Mouse (Mus musculus) embryonic facial prominence, embryonic 14.5 days (tissue): ENCODE results near the gene Tox3. TPM values are rescaled to one million over a fixed set of nuclear protein-coding genes. Genes with fewer than 3 reads are reported as not detected.

Experiments used
- ATAC-seq: fragments of 200-750 bp; cut with Nextera tagmentation; 2 replicates; pipeline ENCODE4 v1.8.0; 2017; ENCODE audit warnings: low read depth, moderate number of reproducible peaks, moderate TSS enrichment
- DNase-seq: peaks from one replicate; pipeline ENCODE4 v3.0.0-alpha.2; 2015; ENCODE audit warnings: low spot score
- H3K27ac ChIP-seq: fragments of 300-500 bp; sonication (generic); replicated peaks from 2 replicates; pipeline ENCODE4 v1.5.1; 2014; ENCODE audit warnings: low read depth, mild to moderate bottlenecking, low read length, moderate library complexity
- H3K27me3 ChIP-seq: fragments of 300-500 bp; sonication (generic); replicated peaks from 2 replicates; pipeline ENCODE4 v1.6.1; 2014; ENCODE audit warnings: low read length; ENCODE audit not compliant: control insufficient read depth, insufficient read depth
- H3K36me3 ChIP-seq: fragments of 300-500 bp; sonication (generic); 2 replicates; pipeline ENCODE4 v1.6.1; 2014; ENCODE audit warnings: low read length, mixed read lengths; ENCODE audit not compliant: control insufficient read depth, insufficient read depth
- H3K4me1 ChIP-seq: fragments of 300-500 bp; sonication (generic); 2 replicates; pipeline ENCODE4 v1.6.1; 2014; ENCODE audit warnings: antibody characterized with exemption, low read length; ENCODE audit not compliant: control insufficient read depth, insufficient read depth
- H3K4me2 ChIP-seq: fragments of 300-500 bp; sonication (generic); 2 replicates; pipeline ENCODE4 v1.6.1; 2014; ENCODE audit warnings: low read depth, mild to moderate bottlenecking, low read length, moderate library complexity, mixed read lengths
- H3K4me3 ChIP-seq: fragments of 300-500 bp; sonication (generic); 2 replicates; pipeline ENCODE4 v1.5.1; 2014; ENCODE audit warnings: low read depth, mild to moderate bottlenecking, low read length
- H3K9ac ChIP-seq: fragments of 300-500 bp; sonication (generic); 2 replicates; pipeline ENCODE4 v1.6.1; 2014; ENCODE audit warnings: low read depth, mild to moderate bottlenecking, low read length, moderate library complexity, mixed read lengths
- H3K9me3 ChIP-seq: fragments of 300-500 bp; sonication (generic); 2 replicates; pipeline ENCODE4 v1.6.1; 2016; ENCODE audit warnings: low read length; ENCODE audit not compliant: control insufficient read depth
- WGBS: fragments of 180-500 bp; shearing (Covaris S2); extraction: QIAGEN DNeasy Blood & Tissue Kit; methylation state at CpG from one replicate; pipeline ENCODE4 v1.1.7; 2014; 5-methylcytosine and 5-hydroxymethylcytosine counted together
- polyA plus RNA-seq: library from polyadenylated mRNA; unstranded; fragments of >200 nt; fragmentation: Nextera tagmentation; extraction: Ambion mirVana; gene quantifications from 2 replicates; pipeline ENCODE4 v1.2.1, GENCODE M21; 2014

Gene Tox3
- polyA plus RNA-seq, 1 experiment from 2014 or later = 4.9 TPM

- no peaks in the 10 kb centered on the region for H3K36me3 ChIP-seq
- 0 out of 2 replicates have a peak, but pooled peaks cover 6% of the 10 kb centered on the region for H3K4me1 ChIP-seq
- H3K4me3 ChIP-seq = no peak overlapping the region
- H3K27ac ChIP-seq = no peak overlapping the region
- ATAC-seq (no peak), DNase-seq (no peak)
- H3K9ac ChIP-seq = no peak overlapping the region
- H3K9me3 ChIP-seq = no peaks in the 10 kb centered on the region
- no peaks in the 10 kb centered on the region for H3K27me3 ChIP-seq
- no peak overlapping the region for H3K4me2 ChIP-seq
- 75% methylated on average over 3 of the region's 3 CpGs for WGBS
Observed at GRCm38 (mm10) chr8:90266986-90267385, 81.2 kb downstream of the Tox3 start.

DNA sequence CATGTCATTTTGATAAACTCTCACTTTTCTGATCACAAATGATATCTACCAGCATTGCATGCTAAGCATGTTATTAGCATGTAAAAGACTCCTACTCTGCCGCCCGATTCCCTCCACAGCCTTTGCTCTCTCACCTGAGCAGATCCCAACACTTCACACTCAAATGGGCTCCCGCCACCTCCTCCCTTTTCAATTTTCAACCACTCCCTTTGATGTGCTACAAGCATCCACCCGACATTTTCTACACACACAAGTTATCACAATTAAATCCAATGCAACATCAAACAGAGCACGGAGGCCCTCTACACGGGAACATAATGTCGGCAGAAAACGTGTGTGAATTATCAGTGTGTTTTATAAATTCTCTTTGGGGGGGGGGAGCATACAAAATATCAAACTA lies 81.9 kb downstream of the Tox3 start:
- Histone ChIP-seq H3K9me3 (no peaks in the 10 kb centered on the region), H3K4me3 (no peak overlapping the region), H3K36me3 (no peaks in the 10 kb centered on the region), H3K27me3 (no peaks in the 10 kb centered on the region), H3K27ac (no peak overlapping the region), H3K9ac (no peak overlapping the region), H3K4me2 (no peak overlapping the region), H3K4me1 (0 out of 2 replicates have a peak, but pooled peaks cover 6% of the 10 kb centered on the region)
- WGBS = 83% methylated on average over 8 of the region's 8 CpGs
- ATAC-seq = no peak
- DNase-seq = no peak

GRCm38 (mm10) chr8:90254158-90254867 lies 93.8 kb downstream of the Tox3 start:
- 0 out of 2 replicates have a peak, but pooled peaks cover 8% of the 10 kb centered on the region for H3K36me3 ChIP-seq
- no peaks in the 10 kb centered on the region for H3K4me1 ChIP-seq
- WGBS = 66% methylated on average over 11 of the region's 11 CpGs
- no peak overlapping the region for H3K27ac ChIP-seq
- H3K27me3 ChIP-seq = no peaks in the 10 kb centered on the region
- no peak overlapping the region for H3K4me3 ChIP-seq
- no peak overlapping the region for H3K4me2 ChIP-seq
- H3K9ac ChIP-seq = no peak overlapping the region
- DNase-seq (peak; percentile 41), ATAC-seq (no peak)
- H3K9me3 ChIP-seq = no peaks in the 10 kb centered on the region

DNA sequence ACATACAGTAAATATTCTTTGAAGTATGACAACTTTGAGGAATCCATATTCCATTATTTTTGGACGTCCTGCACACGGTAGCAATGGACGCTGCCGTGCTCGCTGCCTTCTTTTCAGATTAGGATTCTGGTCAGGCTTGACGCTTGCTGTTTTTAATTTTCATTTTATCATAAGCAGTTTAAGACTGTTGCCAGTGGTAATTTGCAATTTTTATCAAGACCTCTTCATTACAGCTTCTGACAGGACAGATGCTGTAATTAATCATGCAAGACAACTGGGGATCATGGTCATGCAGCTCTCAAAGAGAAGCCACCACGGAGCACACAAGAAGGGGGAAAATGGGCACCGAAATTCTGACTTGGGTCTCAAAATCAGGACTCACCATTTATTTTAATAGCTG lies 101.8 kb downstream of the Tox3 start:
- peaks cover 8% of the 10 kb centered on the region; the same call in 1 of the 2 replicates for H3K36me3 ChIP-seq
- DNase-seq (no peak), ATAC-seq (no peak)
- no peak overlapping the region for H3K9ac ChIP-seq
- H3K9me3 ChIP-seq = no peaks in the 10 kb centered on the region
- no peaks in the 10 kb centered on the region for H3K4me1 ChIP-seq
- H3K27ac ChIP-seq = no peak overlapping the region
- no peak overlapping the region for H3K4me2 ChIP-seq
- no peak overlapping the region for H3K4me3 ChIP-seq
- H3K27me3 ChIP-seq = no peaks in the 10 kb centered on the region
- 85% methylated on average over 8 of the region's 8 CpGs for WGBS

- 66% methylated on average over 3 of the region's 3 CpGs for WGBS
- Histone ChIP-seq H3K27ac (no peak overlapping the region), H3K9ac (no peak overlapping the region), H3K27me3 (no peaks in the 10 kb centered on the region), H3K4me3 (no peak overlapping the region), H3K4me1 (no peaks in the 10 kb centered on the region), H3K9me3 (no peaks in the 10 kb centered on the region), H3K36me3 (peaks cover 8% of the 10 kb centered on the region; the same call in 1 of the 2 replicates), H3K4me2 (no peak overlapping the region)
- ATAC-seq = no peak; the same call in 1 of the 2 replicates
- peak; percentile 27 for DNase-seq
Observed at GRCm38 (mm10) chr8:90245828-90246227, 102.3 kb downstream of the Tox3 start.

DNA sequence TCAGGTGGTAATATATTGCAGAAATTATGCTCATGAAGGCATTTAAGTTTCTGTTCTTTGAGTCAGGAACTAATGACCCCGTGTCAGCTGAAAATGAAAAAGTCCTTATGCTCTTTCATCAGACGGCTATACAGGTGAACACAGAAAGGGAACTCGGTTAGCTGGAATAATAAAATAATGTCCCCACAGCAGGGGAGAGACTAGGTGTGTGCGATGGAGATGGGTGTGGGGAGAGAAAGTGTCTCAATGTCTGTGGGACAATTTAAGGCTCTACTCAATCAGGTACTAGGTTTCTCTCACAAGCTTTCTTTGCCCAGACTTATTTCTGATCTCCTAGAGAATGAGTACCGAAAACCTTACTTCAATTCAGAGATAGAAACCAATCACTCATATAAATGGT lies 103.0 kb downstream of the Tox3 start:
- 63% methylated on average over 5 of the region's 5 CpGs for WGBS
- no peaks in the 10 kb centered on the region for H3K4me1 ChIP-seq
- no peak overlapping the region; the same call in 1 of the 2 replicates for H3K27ac ChIP-seq
- H3K36me3 ChIP-seq = peaks cover 8% of the 10 kb centered on the region; the same call in 1 of the 2 replicates
- H3K4me2 ChIP-seq = no peak overlapping the region
- no peaks in the 10 kb centered on the region for H3K9me3 ChIP-seq
- H3K27me3 ChIP-seq = no peaks in the 10 kb centered on the region
- ATAC-seq (no peak), DNase-seq (no peak)
- no peak overlapping the region for H3K4me3 ChIP-seq
- H3K9ac ChIP-seq = no peak overlapping the region

DNA sequence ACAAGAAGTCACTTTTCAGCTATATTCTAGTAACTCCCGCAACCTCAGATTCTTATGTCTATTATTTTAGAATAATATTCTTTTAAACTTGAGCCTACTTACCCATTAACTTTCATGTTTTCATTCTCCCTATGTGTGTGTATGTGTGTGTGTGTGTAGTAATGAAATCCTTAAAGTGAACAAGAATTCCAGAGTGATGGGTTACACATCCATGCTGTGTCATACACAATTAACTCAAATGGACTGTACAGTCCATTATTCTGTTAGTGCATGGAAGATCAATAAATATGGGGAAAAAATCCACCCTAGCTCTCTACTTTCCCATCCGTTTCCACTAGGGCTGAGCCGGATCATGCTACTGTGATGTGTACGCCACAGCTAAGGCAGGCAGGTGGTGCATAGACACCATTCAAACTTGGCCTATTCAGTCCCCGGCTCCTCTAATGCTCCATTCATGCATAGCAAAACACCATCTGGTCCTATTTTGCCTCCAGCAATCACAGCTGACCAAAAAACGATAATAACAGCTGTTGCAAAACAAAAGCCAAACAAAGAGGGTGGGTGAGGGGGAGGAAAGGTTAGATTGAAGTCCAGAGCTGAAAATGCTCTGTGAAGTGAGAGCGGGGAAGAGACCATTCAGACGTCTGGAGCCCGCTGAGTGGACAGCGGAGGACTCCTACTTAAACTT lies 103.5 kb downstream of the Tox3 start:
- ATAC-seq (peak; percentile 95), DNase-seq (peak; percentile 91)
- Histone ChIP-seq H3K27me3 (no peaks in the 10 kb centered on the region), H3K9ac (no peak overlapping the region), H3K4me1 (no peaks in the 10 kb centered on the region), H3K4me2 (no peak overlapping the region), H3K36me3 (peaks cover 8% of the 10 kb centered on the region; the same call in 1 of the 2 replicates), H3K9me3 (no peaks in the 10 kb centered on the region), H3K27ac (no peak overlapping the region), H3K4me3 (no peak overlapping the region)
- 36% methylated on average over 10 of the region's 10 CpGs for WGBS

- Histone ChIP-seq H3K4me2 (no peak overlapping the region), H3K9me3 (no peaks in the 10 kb centered on the region), H3K4me3 (no peak overlapping the region), H3K36me3 (peaks cover 8% of the 10 kb centered on the region; the same call in 1 of the 2 replicates), H3K27ac (no peak overlapping the region), H3K27me3 (no peaks in the 10 kb centered on the region), H3K9ac (no peak overlapping the region), H3K4me1 (no peaks in the 10 kb centered on the region)
- WGBS = 80% methylated on average over 5 of the region's 5 CpGs
- peak; percentile 57; the same call in 1 of the 2 replicates for ATAC-seq
- DNase-seq = peak; percentile 44
Observed at GRCm38 (mm10) chr8:90243957-90244356, 104.2 kb downstream of the Tox3 start.
